Mouse (Mus musculus) liver, embryonic 14.5 days (tissue): ENCODE results near the gene Ccdc134.

ENCODE experiments used
- CTCF ChIP-seq: IDR thresholded peaks from 2 replicates; pipeline ENCODE4 v1.5.1; 2016; ENCODE audit warnings: antibody characterized with exemption, low read depth, control low read depth
- EP300 ChIP-seq: IDR thresholded peaks from 2 replicates; pipeline ENCODE4 v1.6.1; 2016; ENCODE audit warnings: antibody characterized with exemption, low read depth

DNA sequence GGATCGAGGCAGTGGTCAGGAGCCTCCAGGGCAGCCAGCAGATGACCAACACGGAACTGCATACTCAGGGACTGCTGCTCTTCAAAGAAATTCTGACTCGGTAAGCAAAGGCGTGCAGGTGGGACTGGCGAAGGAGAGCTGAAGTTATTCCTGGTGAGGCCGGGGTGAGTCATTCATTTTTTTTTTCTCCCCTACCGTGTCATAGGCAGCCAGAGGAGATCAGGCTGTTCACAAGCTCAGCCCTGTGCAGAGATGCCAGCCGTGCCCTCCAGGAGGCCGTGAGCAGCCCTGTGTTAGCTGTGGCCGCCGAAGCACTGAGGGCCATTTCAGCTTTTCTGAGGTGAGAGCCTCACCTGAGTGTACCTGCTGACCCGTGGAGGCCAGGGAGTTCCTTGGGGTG is 41.6 kb upstream of the Ccdc134 start:
- TF ChIP-seq CTCF (no peak), EP300 (no peak)
